Mouse (Mus musculus) erythroblast, embryonic 14.5 days (primary cell): ENCODE measurements around the gene Apbb2.

ENCODE experiments used
- GATA1 ChIP-seq: IDR thresholded peaks from 2 replicates; pipeline ENCODE4 v1.6.1; 2012; ENCODE audit warnings: low read length, inconsistent platforms, mixed read lengths
- TAL1 ChIP-seq: IDR thresholded peaks from 3 replicates; pipeline ENCODE4 v1.6.1; 2012; ENCODE audit warnings: low read length, inconsistent platforms, mixed read lengths

- TF ChIP-seq GATA1 (no peak), TAL1 (no peak)
Observed at GRCm38 (mm10) chr5:66486028-66486427, 132.6 kb downstream of the Apbb2 start.
